Mouse (Mus musculus) spleen, adult 2 months (tissue): ENCODE data around the gene Grap2.
A peak's percentile ranks its signal among the peaks of the same experiment; 100 is the strongest.

Experiments used
- CTCF ChIP-seq: fragments of 200-500 bp; IDR thresholded peaks from 2 replicates; pipeline ENCODE4 v1.5.1; 2011; ENCODE audit warnings: mild to moderate bottlenecking, inconsistent platforms; ENCODE audit not compliant: insufficient read depth, insufficient read length, insufficient replicate concordance; ENCODE audit errors: extremely low read depth
- POLR2A ChIP-seq: fragments of 200-500 bp; IDR thresholded peaks from 2 replicates; pipeline ENCODE4 v1.6.1; 2011; ENCODE audit warnings: low read depth, low read length, inconsistent platforms

- TF ChIP-seq CTCF (no peak), POLR2A (peak; percentile 83)
These were observed at the start of gene Grap2 for GRCm38 (mm10) chr15:80572291-80572690.
